Mouse (Mus musculus) limb, embryonic 15.5 days (tissue): ENCODE measurements around the gene Washc4. TPM values are rescaled to one million over a fixed set of nuclear protein-coding genes. Genes with fewer than 3 reads are reported as not detected.

Source experiments
- ATAC-seq: fragments of 200-750 bp; cut with Nextera tagmentation; 2 replicates; pipeline ENCODE4 v1.8.0; 2017; ENCODE audit warnings: low read depth, moderate TSS enrichment; ENCODE audit not compliant: insufficient number of reproducible peaks, low FRiP score, low TSS enrichment
- H3K27ac ChIP-seq: fragments of 300-500 bp; sonication (generic); 2 replicates; pipeline ENCODE4 v1.5.1; 2015; ENCODE audit warnings: moderate library complexity, mild to moderate bottlenecking, inconsistent platforms
- H3K27me3 ChIP-seq: fragments of 300-500 bp; sonication (generic); 2 replicates; pipeline ENCODE4 v1.6.1; 2015; ENCODE audit warnings: inconsistent platforms
- H3K36me3 ChIP-seq: fragments of 300-500 bp; sonication (generic); 2 replicates; pipeline ENCODE4 v1.6.1; 2015; ENCODE audit warnings: inconsistent platforms
- H3K4me1 ChIP-seq: fragments of 300-500 bp; sonication (generic); 2 replicates; pipeline ENCODE4 v1.6.1; 2015; ENCODE audit warnings: inconsistent platforms
- H3K4me2 ChIP-seq: fragments of 300-500 bp; sonication (generic); 2 replicates; pipeline ENCODE4 v1.6.1; 2015; ENCODE audit warnings: mild to moderate bottlenecking, inconsistent platforms
- H3K4me3 ChIP-seq: fragments of 300-500 bp; sonication (generic); 2 replicates; pipeline ENCODE4 v1.5.1; 2015; ENCODE audit warnings: mild to moderate bottlenecking, inconsistent platforms
- H3K9ac ChIP-seq: fragments of 300-500 bp; sonication (generic); 2 replicates; pipeline ENCODE4 v1.6.1; 2015; ENCODE audit warnings: inconsistent platforms
- H3K9me3 ChIP-seq: fragments of 300-500 bp; sonication (generic); 2 replicates; pipeline ENCODE4 v1.6.1; 2016; ENCODE audit warnings: inconsistent platforms
- WGBS: fragments of 180-500 bp; shearing (Covaris S2); methylation state at CpG from one replicate; pipeline ENCODE4 v1.1.7; 2015; 5-methylcytosine and 5-hydroxymethylcytosine counted together
- polyA plus RNA-seq: library from polyadenylated mRNA; unstranded; fragments of >200 nt; fragmentation: Nextera tagmentation; extraction: Ambion mirVana; gene quantifications from 2 replicates; pipeline ENCODE4 v1.2.1, GENCODE M21; 2015

Washc4 gene
- polyA plus RNA-seq, 1 experiment from 2014 or later, result 41.1 TPM

DNA sequence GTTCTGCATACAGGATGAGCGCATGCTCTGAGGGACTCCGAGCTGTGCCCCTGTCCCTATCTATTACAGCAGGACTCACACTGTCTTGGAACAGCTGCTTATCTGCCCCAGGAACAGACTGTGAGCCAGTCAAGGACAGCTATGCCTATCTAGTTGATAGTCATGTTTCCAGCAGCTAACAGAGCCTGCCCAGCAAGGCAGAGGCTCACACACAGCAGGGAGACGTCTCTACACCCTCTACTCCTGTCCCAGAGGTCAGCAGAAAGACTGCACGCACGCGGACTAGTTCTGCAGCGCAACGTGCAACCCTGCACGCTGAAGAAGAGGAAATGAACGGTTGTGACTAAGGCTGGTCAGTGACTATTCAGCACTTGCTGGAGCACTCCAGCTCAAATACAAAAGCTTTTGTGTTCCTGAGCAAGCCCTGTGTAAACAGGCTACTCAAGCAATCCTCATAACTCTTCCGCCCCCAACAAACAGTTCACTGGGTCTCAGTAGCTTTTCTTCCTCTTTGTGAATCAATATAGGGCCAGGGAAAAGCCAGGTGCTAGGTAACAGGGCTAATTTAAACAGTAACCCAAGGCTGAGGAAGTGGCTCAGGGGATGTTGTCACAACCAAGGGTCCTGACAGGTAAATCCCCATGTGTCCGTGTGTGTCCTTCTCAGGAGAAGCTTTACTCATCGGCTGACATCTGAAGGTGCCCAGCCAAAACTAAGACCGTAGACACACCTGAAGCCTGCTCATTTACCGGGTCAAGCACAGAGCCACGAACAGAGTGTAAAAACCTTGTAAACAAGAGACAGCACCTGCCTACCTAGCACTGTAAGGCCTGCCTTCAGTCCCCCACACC, 101.5 kb downstream of the Washc4 start:
- Histone ChIP-seq H3K27ac (no peak overlapping the region), H3K4me1 (peaks cover 12% of the 10 kb centered on the region), H3K9ac (no peak overlapping the region), H3K36me3 (no peaks in the 10 kb centered on the region), H3K4me2 (no peak overlapping the region), H3K27me3 (no peaks in the 10 kb centered on the region), H3K4me3 (no peak overlapping the region), H3K9me3 (no peaks in the 10 kb centered on the region)
- 78% methylated on average over 16 of the region's 16 CpGs for WGBS
- no peak for ATAC-seq

- Histone ChIP-seq H3K9ac (no peak overlapping the region), H3K4me3 (no peak overlapping the region), H3K27ac (no peak overlapping the region), H3K4me2 (no peak overlapping the region), H3K9me3 (no peaks in the 10 kb centered on the region), H3K36me3 (no peaks in the 10 kb centered on the region), H3K4me1 (peaks cover 12% of the 10 kb centered on the region), H3K27me3 (no peaks in the 10 kb centered on the region)
- 91% methylated on average over 3 of the region's 3 CpGs for WGBS
- ATAC-seq, result no peak
Observed at GRCm38 (mm10) chr10:83645716-83645990, 102.1 kb downstream of the Washc4 start.

Other genes starting within 250 kb of the Washc4 start
- 1.7 and 2.2 TPM in 2 replicates for gene Slc41a2, start 205.9 kb upstream of the Washc4 start, polyA plus RNA-seq
- gene D10Wsu102e, start 183.5 kb upstream of the Washc4 start, polyA plus RNA-seq, result 0.51 and 0.54 TPM in 2 replicates
- 5.2 and 7.2 TPM in 2 replicates for gene Aldh1l2, start 9.6 kb upstream of the Washc4 start, polyA plus RNA-seq
- gene Appl2, start 105.0 kb downstream of the Washc4 start, polyA plus RNA-seq, result 55.8 and 58.6 TPM in 2 replicates
- gene 1500009L16Rik, start 179.1 kb downstream of the Washc4 start, polyA plus RNA-seq, result 26.0 and 28.0 TPM in 2 replicates